Mouse (Mus musculus): ENCODE data around the gene Vmn1r225.
"Not testable (repeated sequence)": the region's sequence is repeated elsewhere in the genome, so short reads cannot be mapped to it uniquely, and the experiment has no call there.

Gene Vmn1r225

DNA sequence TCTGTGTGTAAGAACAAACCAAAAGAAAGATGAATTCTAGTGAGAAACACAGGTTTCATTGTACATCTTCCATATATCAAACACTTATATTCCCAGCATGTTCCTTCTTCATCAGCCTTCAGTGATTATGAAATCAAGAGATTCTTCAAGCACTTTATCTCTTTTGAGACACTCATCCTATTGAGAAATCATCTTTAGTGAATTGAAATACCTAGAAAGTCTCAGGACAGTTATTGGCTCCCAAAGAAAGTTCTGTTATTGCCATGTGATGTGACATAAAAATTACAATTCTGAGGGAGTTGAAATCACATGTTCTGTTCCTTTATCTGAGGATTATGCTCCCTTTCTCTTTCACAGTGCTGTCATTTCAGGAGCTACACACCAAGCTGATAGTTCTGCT lies at the start of gene Vmn1r225:
TSS of gene Vmn1r225 (plus strand) at position 301 of the 400 bp plus-strand sequence.
- DNase-seq (ENCODE audit: low spot score), result no peak

DNA sequence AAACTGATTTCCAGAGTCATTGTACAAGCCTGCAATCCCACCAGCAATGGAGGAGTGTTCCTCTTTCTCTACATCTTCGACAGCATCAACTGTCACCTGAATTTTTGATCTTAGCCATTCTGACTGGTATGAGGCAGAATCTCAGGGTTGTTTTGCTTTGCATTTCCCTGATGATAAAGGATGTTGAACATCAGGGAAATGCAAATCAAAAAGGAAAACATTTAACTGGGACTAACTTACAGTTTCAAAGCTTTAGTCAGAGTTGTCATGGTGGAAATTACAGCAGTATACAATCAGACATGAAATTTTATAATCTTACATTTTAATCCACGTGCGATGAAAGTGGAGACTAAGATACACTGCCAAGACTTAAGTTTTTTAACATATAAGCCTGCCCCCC lies 24.6 kb upstream of the Vmn1r225 start:
- DNase-seq (ENCODE audit: low spot score), result no peak

DNA sequence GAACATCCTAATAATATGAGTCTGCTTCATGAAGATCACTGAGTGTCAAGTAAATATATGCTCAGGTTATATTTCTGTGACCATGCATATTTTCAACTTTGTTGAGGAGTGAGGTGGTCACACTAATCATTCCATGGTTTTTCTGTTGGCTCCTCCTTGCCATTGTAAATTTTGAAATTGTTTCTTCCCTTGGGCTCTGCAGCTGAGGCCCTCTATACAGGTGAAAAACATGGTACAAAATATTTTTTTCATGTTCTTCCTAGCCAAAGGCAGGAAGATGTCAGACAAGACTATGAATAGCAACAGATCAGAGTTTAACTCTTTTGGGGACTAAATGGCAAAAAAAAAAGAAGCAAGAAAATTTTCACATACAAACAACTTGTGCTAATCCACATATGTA lies 16.7 kb upstream of the Vmn1r225 start, which contains the start of gene Vmn2r108:
TSS of gene Vmn2r108 (minus strand) at position 101 of the 400 bp plus-strand sequence.
- DNase-seq (ENCODE audit: low spot score), result no peak

DNA sequence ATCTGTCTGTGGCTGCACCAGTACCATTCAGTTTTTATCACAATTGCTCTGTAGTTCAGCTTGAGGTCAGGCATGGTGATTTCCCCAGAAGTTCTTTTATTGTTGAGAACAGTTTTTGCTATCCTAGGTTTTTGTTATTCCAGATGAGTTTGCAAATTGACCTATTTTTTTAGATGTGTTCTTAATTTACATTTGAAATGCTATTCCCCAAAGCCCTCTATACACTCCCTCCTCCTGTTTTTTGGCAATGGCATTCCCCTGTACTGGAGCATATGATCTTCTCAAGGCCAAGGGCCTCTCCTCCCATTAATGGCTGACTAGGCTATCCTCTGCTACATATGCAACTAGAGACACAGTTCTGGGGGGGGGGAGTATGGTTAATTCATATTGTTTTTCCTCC lies 10.3 kb downstream of the Vmn1r225 start:
- not testable (repeated sequence) for DNase-seq (ENCODE audit: low spot score)

Data from ovary, adult 18-20 months (tissue).